ENCODE assay signal across 16 mouse cellular contexts in the genomic region with DNA sequence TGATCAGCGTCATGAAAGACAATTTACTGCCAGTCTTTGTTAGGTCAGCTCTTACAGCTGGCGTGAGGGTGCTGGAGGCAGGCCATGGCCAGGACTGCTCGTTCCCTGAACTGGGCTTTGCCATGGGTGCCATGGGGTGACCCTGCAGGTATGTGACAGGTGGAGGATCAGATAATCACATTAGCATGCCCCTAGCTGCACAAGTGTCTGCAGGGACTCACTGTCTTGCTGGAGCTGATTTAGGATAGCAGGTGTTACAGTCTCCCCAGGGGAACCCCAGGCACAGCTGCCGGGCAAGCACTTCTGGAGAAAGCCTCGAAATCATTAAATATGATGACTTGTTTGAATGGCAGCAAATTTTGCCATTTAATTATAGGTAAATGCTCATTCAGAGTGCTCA.
DNase-seq lines count a peak whose midpoint lies in the region; ATAC-seq and TF ChIP-seq lines count a peak whose summit lies in the region.
"Had no signal": no experiment of that assay in that cellular context is flagged by ENCODE, and none has a peak within 500 bp of the region (broad histone marks: within the 10 kb centered on the region; RNA-seq: fewer than 3 reads in every experiment).

No protein-coding gene starts in this region.

- no peak overlapping the region for H3ac ChIP-seq in C2C12 (ENCODE audit: control insufficient read depth, insufficient read length, low read depth)

- H3K4me1 ChIP-seq in hindbrain, embryonic 14.5 days (replicated peaks; ENCODE audit: control insufficient read depth, insufficient read depth, low read length), result peaks cover 3% of the 10 kb centered on the region; the same call in 1 of the 2 replicates
- H3K4me1 ChIP-seq in midbrain, embryonic 16.5 days (ENCODE audit: control insufficient read depth, insufficient read depth, low read length), result no peaks in the 10 kb centered on the region
- H3K4me1 ChIP-seq: heart, embryonic 10.5 days; liver, embryonic 13.5 days had no signal

- no peaks in the 10 kb centered on the region for H3K79me2 ChIP-seq in C2C12 (ENCODE audit: control insufficient read depth, insufficient read depth)

- H3K27ac ChIP-seq in hindbrain, embryonic 14.5 days, result no peak overlapping the region
- no peak overlapping the region for H3K27ac ChIP-seq in midbrain, embryonic 16.5 days (ENCODE audit: low read length)
- H3K27ac ChIP-seq: forebrain, embryonic 10.5 days; heart, embryonic 10.5 days; liver, embryonic 13.5 days had no signal

- WGBS in hindbrain, embryonic 14.5 days, result 35% methylated on average over 5 of the region's 5 CpGs
- WGBS in midbrain, embryonic 16.5 days, result 35% methylated on average over 5 of the region's 5 CpGs

- no peak overlapping the region for H3K9ac ChIP-seq in hindbrain, embryonic 14.5 days
- H3K9ac ChIP-seq in midbrain, embryonic 16.5 days (ENCODE audit: low read depth, low read length), result no peak overlapping the region
- H3K9ac ChIP-seq: liver, embryonic 13.5 days had no signal

- H3K4me3 ChIP-seq in C2C12 (ENCODE audit: insufficient read depth, poor library complexity, severe bottlenecking), result no peak overlapping the region
- H3K4me3 ChIP-seq in hindbrain, embryonic 14.5 days (replicated peaks; ENCODE audit: low read length), result no peak overlapping the region
- no peak overlapping the region for H3K4me3 ChIP-seq in midbrain, embryonic 16.5 days (ENCODE audit: low read depth, low read length)
- H3K4me3 ChIP-seq: forebrain, embryonic 10.5 days; heart, embryonic 10.5 days; liver, embryonic 13.5 days had no signal

- no peak overlapping the region for H3K4me2 ChIP-seq in hindbrain, embryonic 14.5 days (replicated peaks)
- H3K4me2 ChIP-seq in midbrain, embryonic 16.5 days (ENCODE audit: low read length), result no peak overlapping the region
- H3K4me2 ChIP-seq: liver, embryonic 13.5 days had no signal

- ATAC-seq in cerebellum, adult (ENCODE audit: insufficient number of reproducible peaks, low FRiP score, low TSS enrichment), result no peak
- ATAC-seq in hindbrain, embryonic 14.5 days (ENCODE audit: low FRiP score), result peak; percentile 77
- ATAC-seq in midbrain, embryonic 16.5 days, result peak; percentile 60

- no peaks in the 10 kb centered on the region for H3K9me3 ChIP-seq in hindbrain, embryonic 14.5 days (ENCODE audit: control insufficient read depth, low read length)
- no peaks in the 10 kb centered on the region for H3K9me3 ChIP-seq in midbrain, embryonic 16.5 days (replicated peaks; ENCODE audit: control insufficient read depth, low read length, poor library complexity, severe bottlenecking)
- H3K9me3 ChIP-seq: forebrain, embryonic 10.5 days; heart, embryonic 10.5 days; liver, embryonic 13.5 days had no signal

- no peaks in the 10 kb centered on the region for H3K79me3 ChIP-seq in C2C12 (ENCODE audit: low read depth)

- no peaks in the 10 kb centered on the region for H3K36me3 ChIP-seq in C2C12 (ENCODE audit: control insufficient read depth, insufficient read depth)
- no peaks in the 10 kb centered on the region for H3K36me3 ChIP-seq in hindbrain, embryonic 14.5 days (replicated peaks; ENCODE audit: control insufficient read depth, insufficient read depth)
- no peaks in the 10 kb centered on the region for H3K36me3 ChIP-seq in midbrain, embryonic 16.5 days (ENCODE audit: control insufficient read depth, insufficient read depth, low read length)
- H3K36me3 ChIP-seq: forebrain, embryonic 10.5 days; G1E; heart, embryonic 10.5 days; liver, embryonic 13.5 days had no signal

- TF ChIP-seq CTCF in C2C12 (IDR thresholded peaks at IDR 0.05; ENCODE audit: control insufficient read depth, insufficient read depth, insufficient read length), result no peak

- DNase-seq in cerebellum, postnatal 14 days, result peak; percentile 20 to 23
- DNase-seq in hindbrain, embryonic 14.5 days (ENCODE audit: low spot score), result peak; percentile 47
- DNase-seq in adrenal gland, postnatal 4 days (ENCODE audit: low spot score in 2 of 2), result no peak
- no peak for DNase-seq in ovary, adult 18-20 months (ENCODE audit: low spot score)
- no peak for DNase-seq in urinary bladder, postnatal 25 days (ENCODE audit: low spot score)
- DNase-seq: gastrocnemius, postnatal 10 days; heart, postnatal 4 days; kidney, adult 9 months; liver, embryonic 13.5 days; lung, postnatal 14 days had no signal

- no peaks in the 10 kb centered on the region for H3K27me3 ChIP-seq in C2C12 (ENCODE audit: control insufficient read depth, insufficient read depth, insufficient read length)
- H3K27me3 ChIP-seq in hindbrain, embryonic 14.5 days (ENCODE audit: control insufficient read depth, insufficient read depth, low read length), result no peaks in the 10 kb centered on the region
- no peaks in the 10 kb centered on the region for H3K27me3 ChIP-seq in midbrain, embryonic 16.5 days (ENCODE audit: control insufficient read depth, insufficient read depth, low read depth, low read length)
- H3K27me3 ChIP-seq: liver, embryonic 13.5 days had no signal

TF ChIP-seq in C2C12, 6 proteins besides CTCF, POLR2A, EP300 and RAD21:
- TF ChIP-seq FOSL1 (IDR thresholded peaks at IDR 0.05; ENCODE audit: insufficient read depth, low read length, poor library complexity, severe bottlenecking) (no peak), MYOD1 (IDR thresholded peaks at IDR 0.05; ENCODE audit: control insufficient read depth, insufficient read length, low read depth) (peak; percentile 87)
TF ChIP-seq in C2C12: peak in this region for 1.

Comparison
In these comparisons a context has a peak if more than half of its experiments do, and no peak if none do; other contexts are left out.
1. DNase-seq: peak in cerebellum, postnatal 14 days (2 of 2) and hindbrain, embryonic 14.5 days (single experiment); none in adrenal gland, postnatal 4 days (0 of 2), ovary, adult 18-20 months (single experiment) and urinary bladder, postnatal 25 days (single experiment).